Mouse (Mus musculus): ENCODE data around the gene Cdh16.
A peak's percentile ranks its signal among the peaks of the same experiment; 100 is the strongest.
"Not testable (repeated sequence)": the region's sequence is repeated elsewhere in the genome, so short reads cannot be mapped to it uniquely, and the experiment has no call there.

The Cdh16 gene

GRCm38 (mm10) chr8:104624161-104624560, at the start of gene Cdh16:
Gene Cdh16, minus strand, starts transcription at chr8:104624396.
- DNase-seq (ENCODE audit: low spot score in 2 of 2) = no peak

GRCm38 (mm10) chr8:104655614-104656013, 31.4 kb upstream of the Cdh16 start:
- DNase-seq (ENCODE audit: low spot score in 2 of 2) = no peak

- DNase-seq (ENCODE audit: low spot score in 2 of 2) = peak; percentile 55 to 67
Measured at GRCm38 (mm10) chr8:104654984-104655383, 30.8 kb upstream of the Cdh16 start.

GRCm38 (mm10) chr8:104644187-104644586, 20.0 kb upstream of the Cdh16 start:
- not testable (repeated sequence) for DNase-seq (ENCODE audit: low spot score in 2 of 2)

- DNase-seq (ENCODE audit: low spot score in 2 of 2) = no peak
Measured at GRCm38 (mm10) chr8:104642324-104642654, 18.1 kb upstream of the Cdh16 start.

GRCm38 (mm10) chr8:104641426-104642323, 17.5 kb upstream of the Cdh16 start, which contains the start of gene Ciao2b:
Gene Ciao2b, minus strand, starts transcription at chr8:104641965.
- DNase-seq (ENCODE audit: low spot score in 2 of 2) = peak; percentile 82 to 88

- DNase-seq (ENCODE audit: low spot score in 2 of 2) = no peak
Measured at GRCm38 (mm10) chr8:104640831-104641370, 16.7 kb upstream of the Cdh16 start.

GRCm38 (mm10) chr8:104640241-104640640, 16.0 kb upstream of the Cdh16 start:
- DNase-seq (ENCODE audit: low spot score in 2 of 2) = no peak

GRCm38 (mm10) chr8:104638010-104638409, 13.8 kb upstream of the Cdh16 start:
- no peak for DNase-seq (ENCODE audit: low spot score in 2 of 2)

- DNase-seq (ENCODE audit: low spot score in 2 of 2) = no peak
Measured at GRCm38 (mm10) chr8:104635004-104635710, 11.0 kb upstream of the Cdh16 start.

- DNase-seq (ENCODE audit: low spot score in 2 of 2) = no peak
Measured at GRCm38 (mm10) chr8:104633156-104633744, 9.1 kb upstream of the Cdh16 start.

GRCm38 (mm10) chr8:104632486-104632885, 8.3 kb upstream of the Cdh16 start:
- DNase-seq (ENCODE audit: low spot score in 2 of 2) = peak; percentile 38 to 50

GRCm38 (mm10) chr8:104631975-104632374, 7.8 kb upstream of the Cdh16 start:
- no peak for DNase-seq (ENCODE audit: low spot score in 2 of 2)

- DNase-seq (ENCODE audit: low spot score in 2 of 2) = no peak
Measured at GRCm38 (mm10) chr8:104630981-104631663, 6.9 kb upstream of the Cdh16 start, which contains the start of gene Rrad. Gene Rrad, minus strand, starts transcription at chr8:104631327.

GRCm38 (mm10) chr8:104630574-104630973, 6.4 kb upstream of the Cdh16 start:
- DNase-seq (ENCODE audit: low spot score in 2 of 2) = no peak

- no peak for DNase-seq (ENCODE audit: low spot score in 2 of 2)
Measured at GRCm38 (mm10) chr8:104630111-104630479, 5.9 kb upstream of the Cdh16 start.

GRCm38 (mm10) chr8:104629306-104630110, 5.3 kb upstream of the Cdh16 start:
- no peak for DNase-seq (ENCODE audit: low spot score in 2 of 2)

- DNase-seq (ENCODE audit: low spot score in 2 of 2) = no peak
Measured at GRCm38 (mm10) chr8:104628402-104628801, 4.2 kb upstream of the Cdh16 start.

- DNase-seq (ENCODE audit: low spot score in 2 of 2) = no peak
Measured at GRCm38 (mm10) chr8:104627065-104627740, 3.0 kb upstream of the Cdh16 start.

- DNase-seq (ENCODE audit: low spot score in 2 of 2) = no peak
Measured at GRCm38 (mm10) chr8:104620765-104621164, 3.4 kb downstream of the Cdh16 start.

Data from right cerebral cortex, postnatal 36 days (tissue).